Mouse (Mus musculus) hindlimb bud, embryonic 11.5 days (tissue): ENCODE data around the gene 2700081O15Rik.
"Not testable (repeated sequence)": the region's sequence is repeated elsewhere in the genome, so short reads cannot be mapped to it uniquely, and the experiment has no call there.

Experiments used
- DNase-seq: peaks from one replicate; pipeline ENCODE4 v3.0.0-alpha.2; 2012; ENCODE audit warnings: low read depth, low spot score; ENCODE audit errors: extremely low spot score

The 2700081O15Rik gene

DNA sequence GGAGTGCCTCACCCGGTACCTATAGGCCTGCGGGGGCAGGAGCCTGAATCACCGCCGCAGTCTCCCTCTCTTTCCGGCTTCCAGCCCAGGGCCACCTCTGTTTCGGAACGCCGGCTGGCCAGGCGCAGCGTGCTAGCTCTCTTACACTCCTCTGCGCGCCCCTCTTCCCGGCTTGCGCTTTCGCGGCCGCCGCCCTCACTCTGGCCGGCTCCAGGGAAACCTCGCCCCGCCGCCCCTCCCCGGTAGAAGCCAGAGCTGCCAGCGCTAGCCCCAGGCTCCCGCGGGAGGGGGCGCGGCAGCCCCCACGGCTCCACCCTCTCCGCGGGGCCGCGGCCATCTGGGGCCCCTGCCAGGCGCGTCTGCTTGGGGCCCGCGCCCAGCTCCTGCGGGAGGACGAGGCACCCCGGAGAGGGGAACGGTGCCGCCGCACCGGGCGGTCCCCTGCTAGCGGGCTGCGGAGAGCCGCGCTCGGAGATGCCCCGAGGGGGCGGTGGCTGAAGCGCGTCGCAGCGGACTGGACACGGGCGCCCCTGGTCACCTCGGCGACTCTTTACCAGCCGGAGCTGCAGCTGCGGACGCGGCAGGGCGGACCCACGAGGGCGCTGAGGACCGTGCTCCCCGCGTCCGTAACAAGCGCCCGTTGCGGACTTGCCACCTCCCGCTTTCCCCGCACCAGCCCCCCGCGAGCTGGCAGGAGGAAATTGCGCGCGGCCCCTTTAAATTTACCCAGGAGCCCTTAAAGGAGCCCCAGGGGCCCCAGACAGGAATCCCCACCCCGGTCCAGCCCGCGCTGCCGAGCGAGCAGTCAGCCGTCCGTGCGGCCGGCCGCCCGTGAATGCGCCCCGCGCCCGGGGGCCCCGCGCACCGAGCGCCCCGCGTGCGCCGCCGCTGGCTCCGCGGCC lies at the start of gene 2700081O15Rik:
Gene 2700081O15Rik (plus strand): TSS at position 792 of the 902 bp plus-strand sequence.
- no peak for DNase-seq

DNA sequence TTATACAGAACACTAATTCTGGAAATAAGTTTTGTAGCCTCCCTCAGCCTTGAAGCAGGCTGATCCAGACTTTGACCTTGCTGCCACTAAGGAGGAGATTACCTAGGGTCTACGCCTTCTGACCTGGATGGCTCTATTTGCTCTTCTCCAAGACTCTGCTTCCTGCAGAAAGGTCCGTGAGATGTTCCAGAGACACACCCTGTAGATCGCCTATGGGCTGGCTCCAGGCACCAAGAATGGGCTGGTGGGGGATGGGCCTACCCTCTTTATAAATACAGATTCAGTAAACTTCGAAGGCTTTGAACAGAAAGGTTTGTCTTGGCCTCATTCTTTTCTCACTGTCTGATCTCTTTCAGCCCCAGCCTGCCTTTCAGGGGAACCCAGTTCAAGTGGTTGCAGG lies 48.0 kb upstream of the 2700081O15Rik start:
- not testable (repeated sequence) for DNase-seq

DNA sequence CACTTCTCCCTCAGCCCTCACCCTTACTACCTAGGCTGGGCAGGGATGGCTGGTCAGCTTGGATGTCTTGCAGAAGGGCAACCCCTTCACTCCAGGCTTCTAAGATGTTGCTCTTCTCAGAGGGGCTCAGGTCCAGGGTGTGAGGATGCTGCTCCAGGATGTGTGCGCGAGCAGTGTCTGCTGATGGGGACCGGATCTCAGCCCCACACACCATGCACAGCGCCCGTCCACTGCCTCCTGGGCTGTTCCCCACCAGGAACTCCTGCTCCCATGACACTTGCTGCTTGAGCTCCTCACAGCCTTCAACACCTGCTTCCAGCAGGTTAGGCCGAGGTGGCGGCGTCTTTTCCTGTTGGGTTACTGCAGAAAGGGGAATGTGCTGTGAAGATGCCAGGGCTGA lies 42.9 kb upstream of the 2700081O15Rik start:
- no peak for DNase-seq

DNA sequence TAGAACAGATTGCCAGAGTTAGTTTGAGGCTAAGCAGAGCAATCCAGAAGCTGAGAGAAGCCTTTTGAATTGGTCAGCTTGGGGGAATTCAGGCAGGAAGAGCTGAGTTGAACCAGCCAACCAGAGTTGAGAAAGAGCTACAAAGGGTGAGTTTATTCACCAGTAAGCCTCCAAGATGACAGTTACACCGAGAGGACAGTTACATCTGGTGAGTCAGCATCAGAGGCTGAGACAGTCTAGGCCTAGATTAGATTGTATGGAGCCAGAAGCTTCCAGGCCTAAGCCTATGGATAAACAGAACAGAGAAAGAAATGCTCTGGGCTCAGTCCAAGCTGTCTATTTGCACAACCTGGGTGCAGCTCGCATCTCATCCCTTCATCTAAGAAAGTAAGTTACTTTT lies 39.8 kb upstream of the 2700081O15Rik start:
- no peak for DNase-seq

DNA sequence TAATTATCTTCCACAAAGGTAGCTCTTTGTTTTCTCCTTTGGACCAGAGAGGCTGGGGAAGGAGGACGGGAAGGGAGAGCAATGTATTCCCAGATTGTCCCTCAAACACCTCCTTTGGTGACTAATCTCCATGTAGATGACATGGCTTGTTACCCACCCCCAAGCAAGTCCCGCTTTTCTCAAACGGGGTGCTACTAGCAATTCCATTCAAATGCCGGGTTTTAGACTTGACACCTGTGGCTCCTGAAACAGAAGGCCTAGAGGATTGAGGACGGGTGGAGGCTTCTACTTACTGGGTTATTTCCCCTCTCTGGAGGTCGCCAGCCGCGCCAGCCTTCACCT lies 35.5 kb upstream of the 2700081O15Rik start:
- no peak for DNase-seq

DNA sequence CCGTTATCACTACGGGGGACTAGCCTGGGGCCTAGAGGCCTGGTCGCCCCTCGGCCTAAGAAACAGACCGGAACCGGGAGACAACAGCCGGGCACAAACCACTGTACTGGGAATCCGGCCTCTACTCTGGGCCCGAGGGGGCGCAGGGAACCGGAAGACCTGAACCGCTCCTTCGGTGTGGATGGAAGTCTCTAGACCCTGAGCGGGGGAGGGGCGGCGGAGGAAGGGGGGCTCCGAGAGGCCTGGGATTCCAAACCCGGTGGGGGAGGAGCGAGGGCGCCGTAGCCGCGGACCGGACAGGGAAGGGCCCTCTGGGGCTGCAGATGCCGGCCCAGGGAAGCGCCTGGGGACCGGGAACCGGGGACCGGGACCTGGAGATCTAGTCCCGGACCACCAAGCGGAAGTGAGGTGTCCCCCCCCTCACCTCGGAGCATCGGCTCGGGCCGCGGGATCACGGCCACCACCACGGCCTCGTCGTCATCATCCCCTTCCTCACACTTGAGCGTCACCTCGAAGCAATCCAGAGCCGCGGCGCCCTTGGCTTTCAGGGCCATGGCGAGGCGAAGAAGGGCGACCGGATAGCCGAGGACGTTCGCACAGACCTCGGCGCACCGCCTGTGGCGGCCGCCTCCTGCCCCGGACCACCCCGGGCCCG lies 35.0 kb upstream of the 2700081O15Rik start:
- DNase-seq = no peak

DNA sequence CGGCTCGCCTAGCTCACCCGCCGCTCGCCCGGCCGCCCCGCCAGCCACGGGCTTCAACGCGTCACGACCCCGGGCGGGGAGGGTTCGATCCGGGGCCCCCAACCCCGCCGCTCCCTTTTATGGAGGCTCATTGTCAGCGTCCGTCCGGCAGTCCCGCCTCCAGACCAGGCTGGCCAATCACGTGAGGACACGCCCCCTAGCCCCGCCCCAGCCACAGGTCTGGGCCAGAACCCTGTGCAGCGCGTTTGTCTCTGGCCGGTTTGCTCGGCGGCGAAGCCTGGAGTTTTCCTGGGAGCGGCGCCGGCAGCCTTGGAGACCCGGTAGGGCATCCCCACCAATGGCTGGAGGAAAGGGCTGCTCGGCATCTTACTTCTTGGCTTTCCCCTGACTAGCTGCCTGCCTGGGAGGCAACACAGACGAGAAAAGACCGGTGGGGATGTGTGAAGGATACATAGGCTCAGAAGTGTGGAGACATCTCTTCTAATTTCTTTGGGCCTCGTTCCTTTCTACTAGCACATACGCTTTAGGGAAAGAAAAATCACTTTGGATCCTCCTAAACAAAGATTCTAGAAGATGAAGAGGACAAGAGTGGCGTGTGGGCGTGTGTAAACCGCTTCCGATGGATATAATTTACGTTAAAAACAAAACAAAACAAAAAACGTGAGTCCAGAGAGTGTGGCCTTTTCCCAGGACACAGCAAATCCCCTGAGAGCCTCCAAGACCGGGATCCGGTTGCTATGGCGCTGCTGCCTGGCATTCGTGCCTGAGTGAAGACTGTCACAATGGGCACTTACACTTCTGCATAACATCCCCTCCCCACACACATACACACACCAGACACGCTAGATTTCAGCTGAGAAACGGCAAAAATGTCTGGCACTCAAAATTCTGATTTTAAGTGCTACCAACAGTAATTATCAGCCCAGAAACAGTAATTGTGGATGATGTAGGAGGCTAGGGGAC lies 34.2 kb upstream of the 2700081O15Rik start, which contains the start of gene Spindoc:
Gene Spindoc (minus strand): TSS at position 92 of the 963 bp plus-strand sequence.
- DNase-seq = peak; percentile 49

DNA sequence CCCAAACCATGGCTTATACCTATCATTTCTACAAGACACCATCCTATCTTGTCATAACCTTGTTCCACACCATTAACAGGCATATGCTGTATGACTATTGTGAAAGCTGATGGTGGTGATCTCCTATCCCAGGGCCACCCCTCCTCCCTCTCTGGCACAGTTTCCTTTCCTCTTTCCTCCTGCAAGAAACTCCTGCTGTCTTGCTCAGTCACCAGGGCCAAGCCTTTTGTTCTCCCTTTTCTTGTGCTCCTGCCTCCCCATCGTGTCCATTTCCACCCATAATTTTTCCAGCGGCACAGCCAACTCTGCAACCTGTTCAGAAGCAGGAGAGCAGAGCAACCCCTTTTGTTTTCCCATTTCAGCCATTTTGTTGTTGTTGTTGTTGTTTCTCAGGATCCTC lies 31.4 kb upstream of the 2700081O15Rik start:
- DNase-seq = no peak

DNA sequence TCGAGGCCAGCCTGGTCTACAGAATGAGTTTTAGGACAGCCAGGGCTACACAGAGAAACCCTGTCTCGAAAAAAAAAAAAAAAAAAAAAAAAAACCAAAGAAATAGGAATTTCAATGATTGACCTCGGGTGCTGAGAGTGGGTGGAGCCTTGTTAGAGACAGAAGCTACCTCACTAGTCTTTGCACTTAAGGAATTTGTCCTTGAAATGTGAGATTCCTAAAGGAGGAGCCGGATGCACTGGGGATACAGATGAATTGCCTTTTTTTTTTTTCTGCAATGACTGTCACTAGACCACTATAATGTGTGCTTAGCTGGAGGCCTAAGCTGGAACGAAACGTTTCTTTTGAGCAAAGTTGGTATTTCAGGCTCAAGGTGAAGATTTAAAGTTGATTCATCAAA lies 28.9 kb upstream of the 2700081O15Rik start:
- DNase-seq = no peak

DNA sequence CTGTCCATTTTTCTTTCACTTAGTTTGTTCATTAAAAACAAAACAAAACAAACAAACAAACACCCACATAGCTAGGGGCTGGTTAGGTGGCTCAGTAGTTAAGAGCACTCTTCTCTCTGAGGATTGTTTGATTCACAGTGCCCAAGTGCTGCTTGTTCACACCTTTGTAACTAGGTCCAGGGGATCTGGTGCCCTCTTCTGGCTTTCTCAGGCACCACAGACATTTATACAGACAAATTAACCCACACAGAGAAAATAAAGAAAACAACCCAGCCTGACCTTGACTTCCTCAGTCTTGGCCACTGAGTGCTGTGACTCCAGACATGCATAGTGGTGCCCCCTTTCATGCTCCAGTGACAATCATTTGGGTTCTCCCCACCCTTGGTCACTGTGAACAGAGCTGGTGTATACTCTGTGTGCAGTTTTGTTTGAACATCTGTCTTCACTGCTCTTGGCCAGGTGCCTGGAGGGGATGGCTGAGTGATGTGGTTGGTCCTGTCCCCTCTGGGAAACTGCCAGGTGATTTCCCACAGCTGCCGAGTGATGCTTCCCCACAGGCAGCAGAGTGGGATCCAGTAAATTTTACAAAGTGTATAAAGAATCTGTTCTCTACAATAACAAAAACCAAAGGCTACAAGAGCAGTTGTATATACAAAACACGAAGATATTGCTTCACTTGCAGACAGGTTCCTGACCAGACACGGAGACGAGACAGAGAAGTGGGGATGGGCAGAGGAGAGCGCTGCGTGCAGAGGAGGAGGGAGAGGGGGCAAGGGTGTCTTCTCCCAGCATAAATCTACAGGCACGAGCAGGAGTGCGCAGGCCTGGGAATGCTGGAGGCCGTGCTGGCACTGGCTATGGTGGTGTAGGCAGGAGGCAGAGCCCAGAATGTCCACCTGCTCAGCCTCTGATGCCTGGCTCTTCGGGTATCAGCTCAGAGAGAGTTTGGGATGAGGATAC lies 20.3 kb upstream of the 2700081O15Rik start:
- DNase-seq = not testable (repeated sequence)

DNA sequence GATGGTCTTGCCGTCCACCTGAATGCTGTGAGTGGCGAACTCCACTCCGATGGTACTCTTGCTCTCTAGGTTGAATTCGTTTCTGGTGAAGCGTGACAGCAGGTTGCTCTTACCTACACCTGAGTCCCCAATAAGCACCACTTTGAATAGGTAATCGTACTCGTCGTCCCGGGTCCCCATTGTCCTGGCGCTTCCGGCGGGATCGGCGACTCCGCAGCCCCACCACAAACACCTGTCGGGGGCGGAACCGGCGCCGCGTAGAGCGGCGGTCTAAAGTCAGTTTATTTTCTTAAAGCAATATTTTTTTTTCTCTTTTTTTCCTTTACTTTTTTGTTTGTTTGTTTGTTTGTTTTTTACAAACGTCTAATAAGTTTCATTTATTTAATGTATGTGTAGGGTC lies 18.5 kb upstream of the 2700081O15Rik start:
- DNase-seq = not testable (repeated sequence)

DNA sequence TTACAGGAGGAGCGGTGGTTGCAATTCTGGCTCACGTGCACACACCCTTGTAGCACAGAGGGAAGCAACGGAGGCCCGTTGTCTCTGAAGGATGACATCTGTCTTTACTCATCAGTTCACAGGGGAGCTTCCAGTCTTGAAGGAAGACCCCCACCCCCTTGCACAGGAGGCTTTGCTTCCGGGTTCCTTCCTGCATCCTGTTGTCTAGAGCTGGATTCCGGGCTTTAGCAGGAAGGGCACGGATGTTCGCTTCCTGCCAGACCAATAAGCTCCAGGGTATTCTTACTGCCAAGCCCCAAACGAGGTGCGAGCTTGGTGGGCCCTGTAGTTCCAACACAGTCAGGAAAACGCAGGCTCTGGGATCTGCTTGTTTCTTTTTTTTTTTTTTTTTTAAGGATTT lies 16.8 kb upstream of the 2700081O15Rik start:
- no peak for DNase-seq

DNA sequence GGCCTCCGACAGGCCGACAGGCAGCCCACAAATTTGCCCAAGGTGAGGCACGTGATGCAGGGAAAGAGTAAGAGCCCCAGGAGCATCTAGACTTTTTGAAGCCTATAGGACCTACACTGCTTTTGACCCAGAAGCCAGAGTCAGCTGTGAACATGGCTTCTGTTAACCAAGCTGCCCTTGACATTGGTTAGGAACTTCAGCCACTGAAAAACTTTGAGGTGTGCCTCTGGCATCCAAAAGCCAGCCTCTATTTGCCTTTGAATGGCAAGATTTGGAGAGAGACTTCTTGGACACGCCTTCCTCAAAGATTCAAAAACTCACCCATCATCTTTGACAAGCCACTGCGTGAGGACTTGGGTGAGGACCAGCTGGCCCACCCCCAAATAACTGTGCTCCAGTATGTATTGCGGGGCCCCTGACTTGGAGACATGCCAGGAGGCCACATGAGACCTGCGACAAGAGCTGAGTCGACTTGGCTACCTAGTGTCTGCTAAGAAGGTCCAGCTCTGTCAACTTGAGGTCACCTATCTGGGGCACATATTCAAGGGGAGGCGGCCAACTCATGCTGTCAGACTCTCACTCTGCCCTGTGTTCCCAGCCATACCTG lies 12.7 kb upstream of the 2700081O15Rik start:
- DNase-seq = no peak

DNA sequence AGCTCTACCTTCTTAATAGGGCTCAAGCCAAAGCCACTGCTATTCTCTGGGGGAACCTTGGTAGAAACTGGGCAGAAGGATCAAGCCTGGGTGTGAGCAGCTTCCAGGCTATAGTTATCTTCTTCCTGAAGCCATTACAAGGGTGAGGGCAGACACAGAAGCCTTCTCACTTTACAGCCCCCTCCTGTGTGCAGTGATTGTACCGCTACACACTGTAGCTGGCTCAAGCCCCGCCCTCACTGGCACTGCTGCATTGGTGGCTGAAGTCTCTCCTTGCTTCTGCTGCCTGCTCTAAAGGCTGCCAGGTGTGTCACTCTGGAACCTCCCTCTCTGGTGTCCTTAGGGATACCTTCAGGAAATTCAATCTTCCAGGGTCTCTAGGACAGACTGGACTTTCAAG lies 5.1 kb upstream of the 2700081O15Rik start:
- no peak for DNase-seq

DNA sequence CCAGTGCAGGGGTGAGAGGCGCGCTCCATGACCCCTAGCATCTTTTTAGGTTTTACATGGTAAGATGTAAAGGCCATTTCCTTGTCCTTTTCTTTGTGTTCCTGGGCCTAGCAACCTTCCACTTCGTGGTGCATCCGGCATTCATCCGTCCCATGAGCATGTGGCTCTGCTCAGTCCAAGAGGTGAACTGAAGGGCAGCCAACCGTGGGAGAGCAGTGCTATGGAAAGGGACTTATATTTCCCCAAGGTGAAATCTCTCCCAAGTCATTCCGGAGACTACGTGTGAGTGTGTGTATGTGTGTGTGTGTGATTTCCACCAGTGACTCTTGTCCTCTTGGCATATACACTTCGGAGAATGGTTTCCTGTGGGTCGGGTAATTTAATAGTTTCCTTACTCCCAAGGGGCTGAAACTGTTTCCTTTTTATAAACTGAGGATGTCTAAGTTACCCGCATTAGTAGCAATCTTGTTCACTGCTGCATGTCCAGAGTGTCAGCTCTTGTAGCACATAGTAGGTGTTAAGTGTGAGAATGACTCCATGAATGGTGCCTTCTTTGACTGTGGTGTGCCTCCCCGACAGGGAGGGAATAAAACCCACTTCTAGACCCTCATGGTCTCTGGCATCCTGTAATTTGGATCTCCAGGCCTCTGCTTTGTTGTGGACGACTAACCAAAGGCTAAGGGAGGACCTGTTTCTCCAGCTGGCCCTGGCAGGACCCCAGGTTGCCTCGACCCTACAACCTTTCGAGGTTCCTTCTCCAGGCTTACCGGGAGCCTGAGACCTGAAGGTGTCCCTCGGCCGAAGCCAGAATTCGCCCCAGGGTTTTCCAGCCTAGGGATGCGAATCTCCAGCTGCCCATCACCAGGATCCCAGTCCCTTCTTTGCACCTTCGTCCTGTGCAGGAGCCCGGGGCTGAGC lies 1.2 kb upstream of the 2700081O15Rik start:
- no peak for DNase-seq

DNA sequence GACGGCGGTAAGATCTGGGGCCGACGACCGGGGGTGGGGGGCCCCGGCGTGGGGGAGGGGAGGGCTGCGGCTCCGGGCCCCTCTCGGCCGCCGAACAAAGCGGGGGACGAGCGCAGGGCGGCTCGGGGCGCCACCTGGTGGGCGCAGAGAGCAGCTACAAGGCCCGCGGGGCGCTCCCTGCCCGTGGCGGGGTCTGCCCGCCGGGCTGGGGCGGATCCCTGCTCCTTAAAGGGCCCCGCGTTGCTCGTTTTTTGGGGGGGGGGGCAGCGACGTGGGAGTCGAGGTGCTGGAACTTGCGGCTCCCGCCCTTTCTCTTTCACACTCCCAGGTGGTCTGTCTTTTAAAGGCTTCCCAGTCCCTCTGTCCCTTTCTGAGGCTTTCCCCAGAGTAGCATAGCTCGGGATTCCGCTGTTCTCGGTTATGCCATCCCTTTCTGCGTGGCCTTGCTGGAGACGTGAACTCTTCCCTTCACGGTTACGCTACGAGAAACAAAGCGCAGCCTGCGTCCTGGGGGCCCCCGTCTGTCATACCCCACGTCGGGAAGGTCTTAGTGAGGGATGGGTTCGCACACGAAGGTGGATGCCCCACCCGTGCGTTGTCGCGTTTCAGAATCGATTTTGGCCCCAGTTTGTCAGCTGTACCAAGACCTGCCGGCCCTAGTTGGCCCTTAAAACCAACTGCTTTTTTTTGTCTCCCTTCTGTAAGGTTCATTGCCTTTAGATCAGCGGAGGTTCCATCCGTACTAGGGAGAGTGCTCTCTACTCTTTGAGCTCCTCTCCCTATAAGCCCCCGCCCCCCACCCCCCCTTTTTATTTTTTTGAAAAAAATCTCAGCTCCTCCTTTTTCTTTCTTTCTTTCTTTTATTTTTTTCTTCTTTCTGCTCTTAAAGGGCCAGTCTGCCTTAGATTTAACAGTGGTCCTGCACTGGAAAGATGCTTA lies 755 bp downstream of the 2700081O15Rik start:
- DNase-seq = no peak

DNA sequence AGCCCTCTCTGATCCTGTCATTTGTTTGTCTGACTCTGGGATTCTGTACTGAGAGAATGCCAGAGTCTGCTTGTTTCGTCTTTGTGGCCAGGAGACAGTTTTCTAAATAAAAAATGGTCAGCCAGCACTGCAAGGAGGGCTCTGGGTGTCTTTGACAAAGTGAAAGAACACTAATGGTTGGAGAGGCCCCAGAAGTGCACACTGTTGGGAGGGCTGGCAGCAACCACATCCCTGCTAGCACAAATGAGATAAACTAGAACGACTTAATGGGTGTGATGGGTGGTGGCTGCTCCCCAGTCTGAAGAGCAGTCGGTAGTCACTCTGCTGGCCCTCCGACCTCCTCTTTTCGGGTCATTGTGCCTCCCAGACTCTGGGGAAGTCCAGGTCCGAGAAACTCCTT lies 1.7 kb downstream of the 2700081O15Rik start:
- DNase-seq = no peak
